Mouse (Mus musculus): ENCODE data around the gene Mrpl24. TPM values are rescaled to one million over a fixed set of nuclear protein-coding genes. Genes with fewer than 3 reads are reported as not detected.

Gene Mrpl24
- polyA plus RNA-seq, 1 experiment: 100 TPM

DNA sequence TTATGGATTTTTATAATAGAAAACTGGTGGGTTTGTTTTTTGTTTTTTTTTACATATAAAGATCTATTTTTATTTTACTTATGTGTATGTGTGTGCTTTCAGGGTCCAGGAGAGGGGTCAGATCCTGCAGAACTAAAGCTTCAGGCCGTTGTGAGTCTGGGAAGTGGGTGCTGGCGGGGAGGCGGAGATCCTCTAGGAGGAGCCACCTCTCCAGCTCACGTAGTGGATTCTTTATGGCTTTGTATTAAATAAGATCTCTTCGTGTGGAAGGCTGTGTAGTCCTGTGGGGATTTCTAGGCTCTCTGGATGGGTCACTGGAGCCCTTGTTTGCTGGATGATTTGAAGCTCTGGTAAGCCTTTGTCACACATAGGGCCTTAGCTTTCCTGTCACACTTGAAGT lies 21.3 kb downstream of the Mrpl24 start:
- WGBS: 64% methylated on average over 5 of the region's 5 CpGs
- Histone ChIP-seq H3K27me3 (replicated peaks; ENCODE audit: control insufficient read depth, insufficient read depth, low read length) (no peaks in the 10 kb centered on the region), H3K36me3 (ENCODE audit: control insufficient read depth, insufficient read depth, low read length) (no peaks in the 10 kb centered on the region; the same call in none of the 2 replicates), H3K27ac (ENCODE audit: insufficient read depth, low read depth, low read length) (no peak overlapping the region), H3K4me3 (ENCODE audit: insufficient read depth, low read depth, low read length) (no peak overlapping the region), H3K4me1 (ENCODE audit: control insufficient read depth, insufficient read depth, low read length) (no peaks in the 10 kb centered on the region; the same call in 1 of the 2 replicates)
- DNase-seq: no peak
- TF ChIP-seq CTCF (conservative IDR thresholded peaks at IDR 0.05; ENCODE audit: insufficient read depth, insufficient read length, low read depth, low read length): no peak
- TF ChIP-seq POLR2A (IDR thresholded peaks at IDR 0.05; ENCODE audit: low read depth, low read length): no peak

GRCm38 (mm10) chr3:87942471-87942870 lies 23.2 kb downstream of the Mrpl24 start:
- TF ChIP-seq POLR2A (IDR thresholded peaks at IDR 0.05; ENCODE audit: low read depth, low read length) (no peak), CTCF (conservative IDR thresholded peaks at IDR 0.05; ENCODE audit: insufficient read depth, insufficient read length, low read depth, low read length) (no peak)
- H3K4me1 ChIP-seq (ENCODE audit: control insufficient read depth, insufficient read depth, low read length): no peaks in the 10 kb centered on the region
- no peaks in the 10 kb centered on the region; the same call in none of the 2 replicates for H3K36me3 ChIP-seq (ENCODE audit: control insufficient read depth, insufficient read depth, low read length)
- H3K27ac ChIP-seq (ENCODE audit: insufficient read depth, low read depth, low read length): no peak overlapping the region
- no peak for DNase-seq
- WGBS: 95% methylated on average over 2 of the region's 2 CpGs
- no peak overlapping the region for H3K4me3 ChIP-seq (ENCODE audit: insufficient read depth, low read depth, low read length)
- H3K27me3 ChIP-seq (replicated peaks; ENCODE audit: control insufficient read depth, insufficient read depth, low read length): no peaks in the 10 kb centered on the region

GRCm38 (mm10) chr3:87943586-87943985 lies 24.3 kb downstream of the Mrpl24 start:
- WGBS: 66% methylated on average over 7 of the region's 7 CpGs
- no peak for DNase-seq
- Histone ChIP-seq H3K4me1 (ENCODE audit: control insufficient read depth, insufficient read depth, low read length) (no peaks in the 10 kb centered on the region), H3K4me3 (ENCODE audit: insufficient read depth, low read depth, low read length) (no peak overlapping the region), H3K36me3 (ENCODE audit: control insufficient read depth, insufficient read depth, low read length) (no peaks in the 10 kb centered on the region; the same call in none of the 2 replicates), H3K27ac (ENCODE audit: insufficient read depth, low read depth, low read length) (no peak overlapping the region), H3K27me3 (replicated peaks; ENCODE audit: control insufficient read depth, insufficient read depth, low read length) (peaks cover 2% of the 10 kb centered on the region; the same call in 1 of the 2 replicates)
- TF ChIP-seq CTCF (conservative IDR thresholded peaks at IDR 0.05; ENCODE audit: insufficient read depth, insufficient read length, low read depth, low read length) (no peak), POLR2A (IDR thresholded peaks at IDR 0.05; ENCODE audit: low read depth, low read length) (no peak)

DNA sequence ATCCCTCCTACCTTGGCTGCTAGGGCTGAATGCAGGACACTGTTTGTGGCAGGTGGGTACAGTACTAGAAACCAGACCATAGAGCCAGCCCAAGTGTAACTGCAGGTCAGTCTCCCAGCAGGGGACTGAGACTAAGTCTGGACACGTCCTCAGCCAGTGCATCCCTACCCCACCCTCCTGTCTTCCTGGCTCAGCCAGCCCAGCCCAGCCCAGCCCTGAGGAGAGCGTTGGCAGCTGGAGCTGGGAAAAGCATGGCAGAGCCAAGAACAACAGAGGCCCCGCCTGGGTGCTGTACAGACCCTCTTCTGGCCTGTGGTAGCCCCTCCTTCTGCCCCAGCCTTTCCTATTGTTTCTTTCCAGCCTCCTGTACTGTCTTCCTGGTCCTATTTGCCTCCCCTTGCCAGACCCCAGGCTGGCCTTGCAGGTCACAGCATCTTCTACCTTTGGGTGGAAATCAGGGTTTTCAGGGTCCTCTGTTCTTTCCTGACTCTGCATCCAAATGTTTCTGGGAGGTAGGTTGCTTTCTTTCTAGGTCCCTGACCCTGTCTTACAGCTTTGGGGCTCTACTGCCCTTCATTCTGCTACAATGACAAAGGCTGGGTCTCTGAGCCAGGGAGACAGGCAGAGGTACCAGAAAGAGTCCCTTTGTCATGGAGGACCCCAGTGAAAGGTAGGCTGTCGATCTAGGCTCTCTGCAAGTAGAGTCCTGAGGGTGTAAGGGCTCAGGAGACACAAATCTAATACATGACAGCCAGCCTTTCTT lies 25.7 kb downstream of the Mrpl24 start:
- no peak overlapping the region for H3K27ac ChIP-seq (ENCODE audit: insufficient read depth, low read depth, low read length)
- H3K36me3 ChIP-seq (ENCODE audit: control insufficient read depth, insufficient read depth, low read length): no peaks in the 10 kb centered on the region
- peaks cover 2% of the 10 kb centered on the region; the same call in 1 of the 2 replicates for H3K27me3 ChIP-seq (replicated peaks; ENCODE audit: control insufficient read depth, insufficient read depth, low read length)
- H3K4me1 ChIP-seq (ENCODE audit: control insufficient read depth, insufficient read depth, low read length): no peaks in the 10 kb centered on the region
- 23% methylated on average over 4 of the region's 4 CpGs for WGBS
- H3K4me3 ChIP-seq (ENCODE audit: insufficient read depth, low read depth, low read length): no peak overlapping the region
- no peak for TF ChIP-seq POLR2A (IDR thresholded peaks at IDR 0.05; ENCODE audit: low read depth, low read length)
- no peak for TF ChIP-seq CTCF (conservative IDR thresholded peaks at IDR 0.05; ENCODE audit: insufficient read depth, insufficient read length, low read depth, low read length)
- DNase-seq: no peak

DNA sequence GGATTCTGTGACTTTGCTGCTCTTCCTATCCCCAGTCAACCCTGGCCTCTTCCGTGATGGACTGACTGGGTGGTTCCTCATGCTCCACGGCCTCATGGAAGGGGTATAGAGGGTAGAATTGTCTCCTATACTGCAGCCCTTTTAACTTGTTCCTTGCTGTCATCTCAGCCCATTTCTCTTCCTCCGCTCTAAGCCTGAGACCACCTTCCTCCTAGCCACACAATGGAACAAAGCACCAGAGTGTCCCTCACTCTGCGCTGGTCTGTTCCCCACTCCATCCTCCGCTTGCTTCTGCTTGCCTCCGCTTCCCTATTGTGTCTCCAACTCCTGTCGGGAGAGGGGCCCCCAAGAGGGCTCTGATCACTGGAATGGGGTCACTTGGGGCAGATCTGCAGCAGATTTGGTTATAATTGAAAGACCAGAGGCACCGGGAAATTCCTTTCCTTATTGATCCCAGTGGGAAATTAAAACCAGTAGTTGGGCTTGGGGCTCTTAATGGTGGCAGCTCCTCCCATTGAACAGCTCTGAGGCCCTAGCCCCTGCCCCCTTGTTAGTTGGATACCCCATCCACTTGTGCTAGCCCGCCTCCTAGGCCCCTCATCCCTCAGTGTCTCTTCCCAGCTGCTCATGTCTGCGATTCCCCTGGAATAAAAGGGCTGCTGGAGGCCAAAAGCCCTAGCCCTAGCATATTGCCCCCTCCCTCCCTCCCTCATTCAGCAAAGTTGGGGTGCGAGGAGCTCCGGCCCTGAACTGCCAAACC lies 26.7 kb downstream of the Mrpl24 start:
- Histone ChIP-seq H3K36me3 (ENCODE audit: control insufficient read depth, insufficient read depth, low read length) (no peaks in the 10 kb centered on the region), H3K27ac (ENCODE audit: insufficient read depth, low read depth, low read length) (no peak overlapping the region), H3K4me3 (ENCODE audit: insufficient read depth, low read depth, low read length) (no peak overlapping the region), H3K27me3 (replicated peaks; ENCODE audit: control insufficient read depth, insufficient read depth, low read length) (peaks cover 2% of the 10 kb centered on the region; the same call in 1 of the 2 replicates), H3K4me1 (ENCODE audit: control insufficient read depth, insufficient read depth, low read length) (no peaks in the 10 kb centered on the region)
- TF ChIP-seq POLR2A (IDR thresholded peaks at IDR 0.05; ENCODE audit: low read depth, low read length): no peak
- TF ChIP-seq CTCF (conservative IDR thresholded peaks at IDR 0.05; ENCODE audit: insufficient read depth, insufficient read length, low read depth, low read length): no peak
- WGBS: 57% methylated on average over 12 of the region's 12 CpGs
- DNase-seq: no peak

GRCm38 (mm10) chr3:87946541-87946860 lies 27.2 kb downstream of the Mrpl24 start:
- no peak for DNase-seq
- no peak overlapping the region for H3K4me3 ChIP-seq (ENCODE audit: insufficient read depth, low read depth, low read length)
- H3K27me3 ChIP-seq (replicated peaks; ENCODE audit: control insufficient read depth, insufficient read depth, low read length): peaks cover 2% of the 10 kb centered on the region; the same call in 1 of the 2 replicates
- WGBS: 67% methylated on average over 1 of the region's 1 CpGs
- no peaks in the 10 kb centered on the region for H3K36me3 ChIP-seq (ENCODE audit: control insufficient read depth, insufficient read depth, low read length)
- H3K4me1 ChIP-seq (ENCODE audit: control insufficient read depth, insufficient read depth, low read length): no peaks in the 10 kb centered on the region
- H3K27ac ChIP-seq (ENCODE audit: insufficient read depth, low read depth, low read length): no peak overlapping the region
- TF ChIP-seq CTCF (conservative IDR thresholded peaks at IDR 0.05; ENCODE audit: insufficient read depth, insufficient read length, low read depth, low read length): no peak

Data from kidney, adult 2 months (tissue).